Mouse (Mus musculus): ENCODE results near the gene Cnnm3.

Cnnm3 gene

GRCm38 (mm10) chr1:36501261-36501660, 10.4 kb upstream of the Cnnm3 start:
- peak; percentile 69 to 73 for DNase-seq

GRCm38 (mm10) chr1:36508238-36508637, 3.4 kb upstream of the Cnnm3 start:
- no peak for DNase-seq

GRCm38 (mm10) chr1:36512089-36512965, 660 bp downstream of the Cnnm3 start:
- DNase-seq = peak in 1 of 2 experiments; percentile 29

DNA sequence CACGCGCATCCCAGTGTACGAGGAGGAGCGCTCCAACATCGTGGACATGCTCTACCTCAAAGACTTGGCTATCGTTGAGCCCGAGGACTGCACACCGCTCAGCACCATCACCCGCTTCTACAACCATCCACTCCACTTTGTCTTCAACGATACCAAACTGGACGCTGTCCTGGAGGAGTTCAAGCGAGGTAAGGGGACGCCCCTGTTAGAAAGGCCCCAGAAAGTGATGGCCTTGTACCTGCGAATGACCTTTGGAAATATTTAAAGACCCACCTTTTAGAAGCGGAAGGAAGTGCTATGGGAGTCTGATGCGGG, 1.3 kb downstream of the Cnnm3 start:
- no peak for DNase-seq

GRCm38 (mm10) chr1:36513310-36513709, 1.6 kb downstream of the Cnnm3 start:
- no peak for DNase-seq

- no peak for DNase-seq
Measured at GRCm38 (mm10) chr1:36513718-36514117, 2.1 kb downstream of the Cnnm3 start.

GRCm38 (mm10) chr1:36518259-36518658, 6.6 kb downstream of the Cnnm3 start:
- no peak for DNase-seq

GRCm38 (mm10) chr1:36519626-36520025, 8.0 kb downstream of the Cnnm3 start:
- no peak for DNase-seq

- DNase-seq = no peak
Measured at GRCm38 (mm10) chr1:36522210-36522609, 10.5 kb downstream of the Cnnm3 start.

GRCm38 (mm10) chr1:36523332-36524013, 11.8 kb downstream of the Cnnm3 start:
- no peak for DNase-seq

- no peak for DNase-seq
Measured at GRCm38 (mm10) chr1:36524058-36524457, 12.4 kb downstream of the Cnnm3 start.

GRCm38 (mm10) chr1:36525774-36526173, 14.1 kb downstream of the Cnnm3 start:
- no peak for DNase-seq

DNA sequence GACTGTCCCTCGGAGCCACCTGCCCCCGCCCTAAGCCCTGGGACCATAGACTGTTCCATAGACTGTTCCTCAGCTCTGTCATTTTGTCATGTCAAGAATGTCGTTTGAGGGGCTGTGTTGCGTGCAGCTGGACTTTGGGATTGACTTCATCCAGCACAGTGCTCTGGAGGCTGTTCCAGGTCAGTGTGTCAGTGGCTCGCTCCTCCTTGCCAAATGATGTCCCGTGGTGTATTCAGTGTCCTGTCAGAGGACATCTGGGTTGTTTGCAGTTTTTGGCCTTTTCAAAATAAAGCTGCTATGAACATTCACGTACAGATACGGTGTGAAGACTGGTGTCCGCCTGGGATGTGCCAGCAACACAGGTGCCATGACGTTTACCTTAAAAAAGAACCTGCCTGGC, 15.2 kb downstream of the Cnnm3 start:
- DNase-seq = no peak

- DNase-seq = no peak
Measured at GRCm38 (mm10) chr1:36528351-36528750, 16.7 kb downstream of the Cnnm3 start.

DNA sequence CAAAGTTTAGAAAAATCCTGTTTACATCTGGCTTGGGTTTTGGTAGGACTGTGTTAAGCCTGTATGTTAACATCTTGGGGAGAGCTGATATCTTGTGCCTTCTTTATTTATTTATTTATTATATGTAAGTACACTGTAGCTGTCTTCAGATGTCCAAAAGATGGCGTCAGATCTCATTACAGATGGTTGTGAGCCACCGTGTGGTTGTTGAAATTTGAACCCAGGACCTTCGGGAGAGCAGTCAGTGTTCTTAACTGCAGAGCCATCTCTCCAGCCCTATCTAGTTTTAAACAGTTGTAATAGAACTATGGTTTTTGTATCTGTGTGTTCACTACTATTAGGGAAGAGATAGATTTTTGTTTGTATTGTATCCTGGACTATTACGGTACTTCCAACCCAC, 17.6 kb downstream of the Cnnm3 start:
- no peak for DNase-seq

GRCm38 (mm10) chr1:36529875-36530274, 18.2 kb downstream of the Cnnm3 start:
- DNase-seq = no peak

GRCm38 (mm10) chr1:36530485-36530884, 18.8 kb downstream of the Cnnm3 start:
- no peak for DNase-seq

- DNase-seq = no peak
Measured at GRCm38 (mm10) chr1:36530962-36531361, 19.3 kb downstream of the Cnnm3 start.

- no peak for DNase-seq
Measured at GRCm38 (mm10) chr1:36531461-36531860, 19.8 kb downstream of the Cnnm3 start.

- no peak for DNase-seq
Measured at GRCm38 (mm10) chr1:36533546-36533945, 21.9 kb downstream of the Cnnm3 start.

DNA sequence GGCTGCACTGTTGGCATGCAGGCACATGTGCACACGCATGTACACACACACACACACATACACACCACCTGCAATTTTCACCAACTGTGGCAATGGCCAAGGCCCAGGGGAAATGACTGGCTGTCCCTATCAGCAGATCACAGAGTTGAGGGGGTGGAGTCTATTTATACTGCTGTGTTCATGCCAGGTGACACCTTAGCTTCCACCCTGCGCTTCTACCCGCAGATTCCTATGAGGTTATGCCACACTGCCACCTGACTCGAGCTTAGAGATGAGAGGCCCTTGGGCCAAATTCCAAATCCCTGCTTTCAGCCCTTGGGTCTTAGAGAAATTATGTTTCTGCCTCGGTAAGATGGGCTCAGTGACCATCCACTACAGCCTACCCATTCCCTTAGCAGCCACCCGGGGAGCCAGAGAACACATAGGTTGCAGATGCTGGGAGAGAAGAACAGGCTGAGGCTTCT, 23.0 kb downstream of the Cnnm3 start:
- DNase-seq = peak; percentile 43 to 64

DNA sequence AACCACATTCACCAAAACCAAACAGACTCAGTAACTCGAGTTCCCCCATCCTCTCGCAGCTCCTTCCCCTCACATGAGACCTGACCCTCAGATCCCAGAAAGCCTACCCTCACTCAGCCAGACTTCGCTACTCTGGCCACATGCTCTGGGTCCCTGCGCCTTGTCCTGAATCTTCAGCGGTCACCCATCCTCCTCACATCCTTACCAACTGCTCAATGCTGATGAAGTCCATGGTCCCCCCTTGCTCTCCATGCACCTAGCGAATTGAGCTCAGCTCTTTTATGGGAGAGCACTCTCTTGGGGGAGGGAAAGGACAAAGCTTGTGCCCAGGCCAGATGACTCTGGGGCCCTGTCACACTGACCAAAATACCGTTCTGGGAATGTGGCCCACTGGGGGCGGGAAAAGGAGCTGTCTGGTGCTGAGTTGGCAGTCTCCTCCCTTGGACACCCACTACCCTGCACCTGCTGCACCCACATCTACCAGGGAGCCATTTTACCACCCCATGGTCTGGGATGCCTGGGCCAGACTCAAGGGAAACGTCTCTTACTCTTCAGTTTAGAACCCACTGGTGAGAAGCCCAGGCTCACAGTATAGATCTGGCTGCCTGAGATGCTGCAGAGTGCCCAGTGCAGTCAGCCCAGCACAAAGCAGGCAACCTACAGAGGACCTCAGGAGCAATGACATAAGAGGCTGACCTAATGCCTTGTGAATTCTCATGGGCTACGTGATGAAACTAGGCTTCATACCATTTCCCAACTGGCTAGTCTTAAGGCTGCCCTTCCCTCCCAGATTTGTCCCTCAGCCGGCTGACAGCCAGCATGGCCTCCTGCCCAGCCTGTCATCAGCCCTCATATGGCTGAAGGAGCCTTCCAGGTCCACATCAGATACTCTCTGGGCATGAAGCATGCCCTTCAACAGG, 24.1 kb downstream of the Cnnm3 start:
- DNase-seq = peak; percentile 51 to 73

DNA sequence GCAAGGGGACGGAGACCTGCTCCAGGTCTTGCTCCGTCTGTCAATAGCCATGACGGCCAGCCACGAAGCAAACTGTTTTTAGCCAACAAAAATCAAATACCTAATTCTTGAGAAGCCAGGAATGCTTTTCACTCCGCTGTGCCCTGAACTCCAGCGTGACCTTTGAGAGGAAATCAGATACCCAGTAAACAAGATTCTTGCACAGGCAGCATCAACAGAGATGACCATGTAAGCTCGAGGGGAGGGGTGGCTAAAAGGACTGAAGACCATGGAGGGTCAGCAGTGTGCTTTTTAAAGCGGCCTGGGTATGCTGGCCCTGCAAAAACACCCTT, 24.7 kb downstream of the Cnnm3 start:
- DNase-seq = no peak

All from lung, adult 18-20 months (tissue).